Mouse (Mus musculus) hindbrain, postnatal 0 days (tissue): ENCODE measurements around the gene Hpdl. TPM values are rescaled to one million over a fixed set of nuclear protein-coding genes. Genes with fewer than 3 reads are reported as not detected.
"Not testable (repeated sequence)": the region's sequence is repeated elsewhere in the genome, so short reads cannot be mapped to it uniquely, and the experiment has no call there.

Source experiments
- ATAC-seq: fragments of 200-750 bp; cut with Nextera tagmentation; 2 replicates; pipeline ENCODE4 v1.8.0; 2017; ENCODE audit warnings: mild to moderate bottlenecking, moderate TSS enrichment, moderate library complexity
- DNase-seq: peaks from one replicate; pipeline ENCODE4 v3.0.0-alpha.2; 2015; ENCODE audit warnings: low spot score
- H3K27ac ChIP-seq: fragments of 300-500 bp; sonication (generic); 2 replicates; pipeline ENCODE4 v1.5.1; 2014; ENCODE audit warnings: mild to moderate bottlenecking
- H3K27me3 ChIP-seq: fragments of 300-500 bp; sonication (generic); 2 replicates; pipeline ENCODE4 v1.6.1; 2014; ENCODE audit warnings: low read length, mixed read lengths; ENCODE audit not compliant: insufficient read depth
- H3K36me3 ChIP-seq: fragments of 300-500 bp; sonication (generic); 2 replicates; pipeline ENCODE4 v1.6.1; 2014; ENCODE audit warnings: low read length, mixed read lengths; ENCODE audit not compliant: insufficient read depth
- H3K4me1 ChIP-seq: fragments of 300-500 bp; sonication (generic); 2 replicates; pipeline ENCODE4 v1.6.1; 2014; ENCODE audit warnings: antibody characterized with exemption, low read length, mixed read lengths; ENCODE audit not compliant: insufficient read depth
- H3K4me2 ChIP-seq: fragments of 300-500 bp; sonication (generic); 2 replicates; pipeline ENCODE4 v1.6.1; 2014; ENCODE audit warnings: low read depth, mild to moderate bottlenecking, low read length, moderate library complexity, mixed read lengths
- H3K4me3 ChIP-seq: fragments of 300-500 bp; sonication (generic); 2 replicates; pipeline ENCODE4 v1.5.1; 2014; ENCODE audit warnings: low read length
- H3K9ac ChIP-seq: fragments of 300-500 bp; sonication (generic); replicated peaks from 2 replicates; pipeline ENCODE4 v1.6.1; 2014; ENCODE audit warnings: mild to moderate bottlenecking, low read length, moderate library complexity, mixed read lengths
- H3K9me3 ChIP-seq: fragments of 300-500 bp; sonication (generic); 2 replicates; pipeline ENCODE4 v1.6.1; 2016; ENCODE audit warnings: low read length, mixed read lengths
- CTCF ChIP-seq: IDR thresholded peaks from 2 replicates; pipeline ENCODE4 v1.5.1; 2016; ENCODE audit warnings: antibody characterized with exemption, control low read depth, low read depth
- WGBS: fragments of 180-500 bp; shearing (Covaris S2); extraction: QIAGEN DNeasy Blood & Tissue Kit; methylation state at CpG from one replicate; pipeline ENCODE4 v1.1.7; 2014; 5-methylcytosine and 5-hydroxymethylcytosine counted together
- polyA plus RNA-seq: library from polyadenylated mRNA; unstranded; fragments of >200 nt; fragmentation: Nextera tagmentation; extraction: Ambion mirVana; gene quantifications from 2 replicates; pipeline ENCODE4 v1.2.1, GENCODE M21; 2015
- total RNA-seq: library from RNA; depleted of rRNA; stranded (reverse); fragments of >200 nt; gene quantifications from 2 replicates; pipeline ENCODE4 v1.2.3, GENCODE M21; 2014

Hpdl gene
- total and polyA plus RNA-seq, 2 experiments from 2014 or later = 1.6 to 4.9 TPM

DNA sequence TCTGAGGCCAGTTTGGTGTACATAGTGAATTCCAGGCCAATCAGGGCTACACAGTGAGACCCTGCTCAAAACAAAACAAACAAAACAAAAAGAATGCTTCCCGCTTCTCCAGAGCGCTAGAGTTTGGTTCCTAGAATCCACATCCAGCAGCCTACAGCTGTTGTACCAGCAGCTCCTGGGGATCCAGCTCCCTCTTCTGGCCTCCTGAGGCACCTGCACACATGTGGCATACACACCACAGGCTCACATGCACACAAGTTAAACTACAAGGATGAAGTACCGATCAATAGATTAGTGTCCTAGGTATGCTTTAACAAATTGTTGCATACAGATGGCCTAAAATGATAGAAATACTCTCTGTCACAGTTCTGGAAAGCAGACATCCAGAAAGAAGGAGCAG is 22.8 kb upstream of the Hpdl start:
- Histone ChIP-seq H3K4me1 (no peaks in the 10 kb centered on the region), H3K4me2 (no peak overlapping the region), H3K4me3 (no peak overlapping the region), H3K36me3 (no peaks in the 10 kb centered on the region), H3K9ac (no peak overlapping the region), H3K27ac (no peak overlapping the region), H3K27me3 (no peaks in the 10 kb centered on the region), H3K9me3 (no peaks in the 10 kb centered on the region)
- ATAC-seq (no peak), DNase-seq (no peak)
- WGBS = 95% methylated on average over 3 of the region's 3 CpGs
- TF ChIP-seq CTCF = no peak

DNA sequence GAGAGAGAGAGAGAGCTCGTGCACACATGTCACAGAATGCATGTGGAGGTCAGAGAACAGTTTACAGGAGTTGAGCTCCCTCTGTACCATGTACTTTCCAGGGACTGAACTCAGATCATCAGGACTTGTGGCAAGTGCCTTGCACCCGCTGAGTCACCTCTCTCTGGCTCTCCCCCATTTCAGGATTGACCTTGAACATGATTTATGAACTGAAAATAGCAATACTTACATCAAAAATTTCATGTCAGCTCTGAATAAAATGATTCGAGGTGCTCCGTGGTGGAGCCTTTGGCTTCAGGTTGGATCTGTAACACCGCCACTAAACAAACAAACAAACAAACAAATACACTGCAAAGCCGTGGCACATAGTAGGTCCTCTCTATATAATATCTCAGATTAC is 19.3 kb upstream of the Hpdl start:
- no peaks in the 10 kb centered on the region for H3K9me3 ChIP-seq
- no peak for TF ChIP-seq CTCF
- H3K4me3 ChIP-seq = no peak overlapping the region
- H3K27ac ChIP-seq = no peak overlapping the region
- 87% methylated on average over 6 of the region's 6 CpGs for WGBS
- no peak for ATAC-seq
- no peaks in the 10 kb centered on the region for H3K27me3 ChIP-seq
- H3K4me1 ChIP-seq = no peaks in the 10 kb centered on the region
- DNase-seq = no peak
- H3K36me3 ChIP-seq = no peaks in the 10 kb centered on the region
- H3K9ac ChIP-seq = no peak overlapping the region
- H3K4me2 ChIP-seq = no peak overlapping the region

DNA sequence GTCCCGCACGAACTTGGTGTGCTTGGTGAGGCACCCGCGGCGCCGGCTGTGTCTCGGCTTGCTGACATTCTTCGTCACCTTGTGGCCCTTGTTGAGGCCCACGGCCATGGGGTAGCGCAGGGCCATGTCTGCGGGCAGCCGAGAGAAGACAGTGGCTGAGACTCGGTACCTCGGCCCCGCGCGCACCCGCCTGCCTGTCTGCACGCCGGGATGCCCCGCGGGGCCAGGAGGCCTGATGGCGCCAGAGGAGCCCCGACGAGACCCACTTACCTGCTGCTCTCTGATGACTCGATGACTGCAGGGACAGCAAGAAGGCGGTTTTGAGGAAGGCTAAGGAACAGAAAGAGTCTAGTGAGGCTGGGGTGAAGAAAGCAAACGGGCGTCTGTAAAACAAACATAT is 18.6 kb upstream of the Hpdl start:
- ATAC-seq, H3K36me3 ChIP-seq, H3K9ac ChIP-seq, H3K27ac ChIP-seq, DNase-seq, H3K4me3 ChIP-seq, H3K9me3 ChIP-seq, H3K4me1 ChIP-seq, H3K27me3 ChIP-seq: not testable (repeated sequence)
- WGBS = 39% methylated on average over 20 of the region's 29 CpGs
- peak overlapping the region; percentile 18; the same call in 1 of the 2 replicates for H3K4me2 ChIP-seq

DNA sequence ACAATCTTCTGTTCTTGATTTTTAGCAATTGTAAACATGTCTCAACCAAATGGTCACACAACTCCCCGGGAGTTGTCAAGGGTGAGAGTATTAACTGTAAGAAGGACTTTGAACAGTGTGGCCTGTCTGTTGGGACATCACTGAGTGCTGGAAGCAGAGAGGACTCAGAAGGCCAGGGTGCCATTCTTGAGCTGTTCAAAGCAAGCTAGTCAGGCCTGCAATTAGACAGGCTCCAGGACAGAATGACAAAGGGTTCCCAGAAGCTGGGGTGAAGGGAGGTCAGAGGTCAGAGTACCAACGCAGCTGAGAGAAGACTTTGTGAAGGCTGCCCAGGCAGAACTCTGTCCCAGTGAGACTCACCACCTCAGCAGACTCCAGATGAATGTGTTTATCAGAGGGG is 17.5 kb upstream of the Hpdl start:
- ATAC-seq = no peak
- no peak for DNase-seq
- Histone ChIP-seq H3K4me1 (no peaks in the 10 kb centered on the region), H3K36me3 (no peaks in the 10 kb centered on the region), H3K4me2 (no peak overlapping the region), H3K4me3 (no peak overlapping the region), H3K9ac (no peak overlapping the region), H3K27me3 (no peaks in the 10 kb centered on the region), H3K27ac (no peak overlapping the region), H3K9me3 (no peaks in the 10 kb centered on the region)
- WGBS = 17% methylated on average over 2 of the region's 2 CpGs
- no peak for TF ChIP-seq CTCF

DNA sequence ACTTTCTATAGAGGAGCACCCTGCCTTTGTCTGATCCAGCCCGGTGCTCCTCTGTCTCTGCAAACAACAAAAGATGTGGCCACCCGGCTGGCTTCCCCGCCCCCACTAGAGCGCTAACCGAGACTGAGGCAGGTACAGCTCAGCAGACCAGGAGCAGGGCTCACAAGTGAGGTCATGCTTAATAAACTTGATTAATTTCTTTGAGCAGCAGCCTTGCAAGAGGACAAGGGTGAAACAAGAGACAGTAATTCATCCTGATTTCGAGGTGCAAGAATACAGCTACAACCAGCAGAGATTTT is 8.5 kb upstream of the Hpdl start:
- no peaks in the 10 kb centered on the region for H3K27me3 ChIP-seq
- no peak overlapping the region for H3K27ac ChIP-seq
- ATAC-seq = no peak
- H3K4me1 ChIP-seq = 0 out of 2 replicates have a peak, but pooled peaks cover 3% of the 10 kb centered on the region
- WGBS = 9% methylated on average over 6 of the region's 6 CpGs
- H3K36me3 ChIP-seq = no peaks in the 10 kb centered on the region
- DNase-seq = no peak
- TF ChIP-seq CTCF = no peak
- 0 out of 2 replicates have a peak overlapping the region, but pooled peaks have one; percentile 13 for H3K9ac ChIP-seq
- H3K4me2 ChIP-seq = no peak overlapping the region
- H3K4me3 ChIP-seq = no peak overlapping the region
- no peaks in the 10 kb centered on the region for H3K9me3 ChIP-seq

DNA sequence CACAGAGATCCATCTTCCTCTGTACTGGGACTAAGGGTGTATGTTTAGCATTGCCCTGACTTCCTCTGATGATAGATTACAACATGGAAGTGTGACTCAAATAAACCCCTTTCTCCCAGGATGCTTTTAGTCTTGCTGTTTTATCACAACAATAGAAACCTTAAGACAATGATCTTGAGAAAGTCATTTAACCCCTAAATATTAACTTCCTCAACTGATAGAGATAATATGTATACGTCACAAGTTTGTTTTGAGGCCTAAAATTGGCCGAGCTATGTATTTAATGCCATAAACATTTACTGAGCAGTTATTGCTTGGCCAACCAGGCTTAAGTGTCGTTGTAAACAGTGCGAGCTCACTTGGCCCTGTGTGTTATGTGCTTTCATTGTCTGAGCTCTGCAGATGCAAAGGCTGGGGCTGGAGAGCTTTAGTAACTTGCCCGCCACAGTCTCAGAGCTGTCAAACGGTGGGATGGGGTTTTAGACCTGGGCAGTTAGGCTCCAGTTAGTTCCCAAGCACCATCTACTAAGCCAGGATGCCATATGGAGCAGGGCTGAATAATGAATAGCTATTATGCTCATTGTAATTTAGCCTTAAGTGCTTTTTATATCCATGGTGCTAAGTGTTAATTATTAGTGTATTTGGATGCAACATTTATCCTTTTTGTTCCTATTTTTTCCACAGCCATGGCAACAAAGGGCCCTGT is 8.0 kb upstream of the Hpdl start:
- 41% methylated on average over 6 of the region's 6 CpGs for WGBS
- ATAC-seq = no peak
- H3K4me1 ChIP-seq = 0 out of 2 replicates have a peak, but pooled peaks cover 5% of the 10 kb centered on the region
- H3K9me3 ChIP-seq = no peaks in the 10 kb centered on the region
- no peak for TF ChIP-seq CTCF
- H3K4me3 ChIP-seq = no peak overlapping the region
- H3K27me3 ChIP-seq = no peaks in the 10 kb centered on the region
- H3K27ac ChIP-seq = no peak overlapping the region
- no peak for DNase-seq
- H3K9ac ChIP-seq = 0 out of 2 replicates have a peak overlapping the region, but pooled peaks have one; percentile 13
- H3K36me3 ChIP-seq = no peaks in the 10 kb centered on the region
- no peak overlapping the region for H3K4me2 ChIP-seq

DNA sequence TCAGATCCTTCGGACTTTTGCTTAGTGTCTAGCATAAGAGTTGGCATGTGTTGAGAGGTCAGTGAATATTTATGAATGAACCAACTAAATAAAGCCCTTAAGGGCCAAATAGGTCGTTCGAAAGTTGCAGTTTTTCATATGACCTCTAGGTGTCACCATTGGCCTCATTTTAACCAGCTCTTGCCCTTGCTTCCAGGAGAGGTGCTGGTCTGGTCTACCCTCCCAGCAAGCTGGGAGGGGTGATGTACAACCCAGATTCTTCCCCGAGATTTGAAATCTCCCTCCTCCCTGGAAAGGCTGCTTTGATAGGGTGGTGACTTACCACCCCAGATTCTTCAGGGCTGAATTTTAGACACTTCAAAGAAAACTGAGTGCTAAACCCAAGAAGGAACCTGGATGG is 6.3 kb upstream of the Hpdl start:
- TF ChIP-seq CTCF = peak; percentile 81
- Histone ChIP-seq H3K4me1 (0 out of 2 replicates have a peak, but pooled peaks cover 5% of the 10 kb centered on the region), H3K36me3 (no peaks in the 10 kb centered on the region), H3K9ac (no peak overlapping the region), H3K27me3 (no peaks in the 10 kb centered on the region), H3K9me3 (no peaks in the 10 kb centered on the region), H3K4me3 (no peak overlapping the region), H3K4me2 (no peak overlapping the region), H3K27ac (no peak overlapping the region)
- ATAC-seq (peak; percentile 69), DNase-seq (peak; percentile 87)
- WGBS = under 1% methylated on average over 4 of the region's 4 CpGs
